Mouse (Mus musculus) frontal cortex, adult 2 months (tissue): ENCODE results near the gene Sept6. TPM values are rescaled to one million over a fixed set of nuclear protein-coding genes. Genes with fewer than 3 reads are reported as not detected.
"Not testable (repeated sequence)": the region's sequence is repeated elsewhere in the genome, so short reads cannot be mapped to it uniquely, and the experiment has no call there.

Experiments used
- DNase-seq, 2 experiments: peaks; one replicate each; pipeline ENCODE4 v3.0.0; 2022; ENCODE audit warnings: low spot score in 1 of 2; ENCODE audit errors: extremely low spot score in 1 of 2
- polyA plus RNA-seq: library from polyadenylated mRNA; depleted of rRNA; stranded (reverse); fragments of >200 nt; gene quantifications from 2 replicates; pipeline ENCODE4 v1.2.3, GENCODE M21; 2012

Sept6 gene
- polyA plus RNA-seq, 1 experiment, result 40.7 TPM

GRCm38 (mm10) chrX:36972951-36973471, 18.6 kb downstream of the Sept6 start:
- DNase-seq, result no peak

DNA sequence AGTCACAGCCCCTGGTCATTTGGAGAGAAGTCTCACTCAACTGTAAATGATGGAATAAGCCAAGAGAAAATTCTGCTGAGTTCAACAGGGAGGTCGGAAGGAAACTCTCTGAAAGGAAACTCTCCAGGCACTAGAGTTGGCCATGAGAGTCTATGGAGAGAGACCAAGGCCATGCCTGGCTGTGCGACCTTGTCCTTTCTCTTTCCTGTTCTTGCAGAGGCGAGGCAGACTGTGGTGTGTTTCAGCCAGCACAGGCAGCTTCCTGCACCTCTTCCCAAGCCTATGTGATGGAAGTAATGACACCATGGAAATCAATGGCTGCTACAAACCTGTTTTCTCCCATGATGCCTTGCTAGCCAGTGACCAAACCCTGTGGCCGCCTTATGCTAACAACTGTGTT, 20.4 kb downstream of the Sept6 start:
- no peak for DNase-seq

DNA sequence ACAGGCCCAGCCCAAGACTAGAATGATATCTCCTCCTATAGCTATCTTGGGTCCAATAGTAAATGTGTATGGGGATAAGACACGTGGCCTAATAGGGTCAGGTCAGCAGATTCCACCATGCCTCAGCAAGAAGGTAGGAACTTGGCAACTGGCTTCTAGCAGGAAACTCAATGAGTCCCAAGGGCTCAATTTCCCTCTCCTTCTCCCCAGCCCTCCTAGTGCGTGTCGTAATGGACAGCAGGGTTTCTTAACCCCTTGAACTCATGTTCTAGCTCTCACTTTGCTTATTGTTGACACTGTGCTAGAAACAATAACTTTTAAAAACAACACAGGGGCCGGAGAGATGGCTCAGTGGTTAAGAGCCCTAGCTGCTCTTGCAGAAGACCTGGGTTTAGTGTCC, 22.1 kb downstream of the Sept6 start:
- DNase-seq, result no peak

- DNase-seq, result no peak
These were observed 34.9 kb downstream of the Sept6 start for GRCm38 (mm10) chrX:36956674-36957073.

DNA sequence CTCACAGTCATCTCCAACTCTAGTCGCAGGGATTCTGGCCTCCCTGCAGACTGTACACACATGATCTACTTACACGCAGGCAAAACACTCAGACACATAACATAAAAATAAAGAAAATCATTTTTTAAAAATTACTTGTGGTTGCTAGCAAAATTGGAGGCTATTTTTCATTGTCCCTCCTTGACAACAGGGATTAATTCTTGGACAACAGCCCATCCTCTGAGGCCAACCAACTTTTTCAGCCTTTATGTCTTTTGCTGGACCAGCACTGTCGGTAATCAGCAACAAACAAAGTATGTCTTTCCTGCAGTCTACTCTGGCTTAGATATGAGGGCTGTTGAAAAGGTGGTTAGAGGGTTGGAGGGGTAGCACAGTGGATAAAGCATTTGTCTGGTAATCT, 50.5 kb downstream of the Sept6 start:
- DNase-seq, result no peak

DNA sequence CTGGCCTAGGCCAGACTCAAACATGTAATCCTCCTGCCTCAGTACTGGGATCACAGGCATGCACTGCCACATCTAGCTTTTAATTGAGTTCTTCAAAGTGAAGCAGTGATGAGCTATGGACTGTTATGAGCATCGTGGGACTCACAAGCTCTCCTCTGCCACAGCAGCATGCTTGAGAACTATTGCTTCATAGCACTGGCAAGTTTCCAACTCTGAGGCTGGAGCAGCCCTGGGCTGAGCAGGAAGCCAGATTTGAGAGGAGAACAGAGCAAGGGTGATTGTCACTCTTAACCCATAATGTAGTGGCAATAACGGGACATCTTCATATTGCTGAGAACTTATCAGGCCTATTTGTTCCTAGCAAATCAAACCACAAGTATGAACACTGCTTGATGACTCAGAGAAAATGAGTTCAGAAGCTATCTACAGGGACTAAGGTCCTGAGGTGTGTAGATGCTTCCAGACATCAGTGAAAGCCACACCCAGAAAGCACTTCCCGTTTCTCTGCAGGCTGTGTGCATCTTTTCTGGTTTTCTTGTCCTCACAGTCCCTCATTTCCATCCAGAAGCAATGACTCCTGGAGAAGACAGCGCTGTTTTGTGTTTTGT, 51.7 kb downstream of the Sept6 start:
- DNase-seq, result peak in 1 of 2 experiments; percentile 24

- peak; percentile 6 to 39 for DNase-seq
These were observed 56.1 kb downstream of the Sept6 start for GRCm38 (mm10) chrX:36935326-36935966.

DNA sequence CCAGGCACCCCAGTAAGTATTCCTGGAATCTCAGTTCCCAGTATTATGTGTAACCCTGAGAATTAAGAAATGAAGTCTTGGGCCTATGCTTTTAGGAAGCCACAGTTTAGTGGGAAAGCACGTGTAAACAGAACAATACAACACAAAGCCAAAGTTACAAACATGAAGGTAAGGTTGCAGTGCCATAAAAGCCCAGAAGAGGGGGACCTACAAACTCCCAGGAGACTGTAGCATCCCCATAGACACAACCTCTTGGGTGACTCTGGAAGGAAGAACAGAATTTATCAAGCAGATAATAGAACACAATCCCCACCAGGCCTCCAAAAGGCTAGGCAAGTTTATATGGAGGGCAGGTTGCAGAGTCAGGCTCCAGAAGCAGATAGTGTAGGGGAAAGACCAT, 61.0 kb downstream of the Sept6 start:
- peak in 1 of 2 experiments; percentile 43 for DNase-seq

DNA sequence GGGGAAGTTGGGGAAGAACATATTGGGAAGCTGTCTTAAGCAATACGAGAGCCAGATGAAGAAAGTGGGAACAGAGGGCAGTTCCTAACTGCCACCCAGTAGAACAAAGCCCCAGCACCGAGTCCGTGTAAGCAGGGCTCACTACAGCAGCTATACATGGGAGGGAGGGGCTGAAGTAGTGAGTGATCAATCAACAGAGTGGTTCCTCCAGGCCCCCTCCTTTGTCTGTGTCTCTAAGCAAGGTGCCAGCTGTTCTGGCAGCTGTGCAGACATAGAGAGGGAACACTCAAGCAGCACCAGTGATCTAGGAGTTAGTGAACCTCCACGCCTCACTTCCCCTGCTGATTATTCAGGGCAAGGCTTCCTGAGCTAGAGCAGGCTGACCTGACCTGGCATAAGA, 61.9 kb downstream of the Sept6 start:
- no peak for DNase-seq

- no peak for DNase-seq
These were observed 62.8 kb downstream of the Sept6 start for GRCm38 (mm10) chrX:36928791-36929190.

GRCm38 (mm10) chrX:36921346-36921745, 70.2 kb downstream of the Sept6 start:
- DNase-seq, result no peak

GRCm38 (mm10) chrX:36917749-36918148, 73.8 kb downstream of the Sept6 start:
- DNase-seq, result no peak

GRCm38 (mm10) chrX:36911343-36911742, 80.3 kb downstream of the Sept6 start:
- peak in 1 of 2 experiments; percentile 54 for DNase-seq

DNA sequence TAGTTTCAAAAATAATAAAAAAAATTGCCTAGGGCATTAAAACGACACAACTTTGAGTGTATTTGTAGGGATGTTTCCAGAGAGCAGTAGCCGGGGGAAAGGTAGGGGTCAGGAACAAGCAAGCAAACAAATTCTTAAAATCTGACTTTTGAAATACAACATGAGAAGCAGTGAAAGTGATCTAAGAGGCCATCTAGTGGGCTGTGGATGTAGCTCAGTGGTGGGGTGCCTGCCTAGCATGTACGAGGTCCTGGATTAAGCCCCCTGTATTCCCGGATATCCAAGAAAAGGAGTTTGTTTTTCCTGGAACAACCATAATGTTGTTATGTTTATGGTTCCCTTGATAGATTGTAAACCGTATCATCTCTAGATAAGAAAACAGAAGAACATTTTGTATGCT, 85.1 kb downstream of the Sept6 start:
- no peak for DNase-seq

DNA sequence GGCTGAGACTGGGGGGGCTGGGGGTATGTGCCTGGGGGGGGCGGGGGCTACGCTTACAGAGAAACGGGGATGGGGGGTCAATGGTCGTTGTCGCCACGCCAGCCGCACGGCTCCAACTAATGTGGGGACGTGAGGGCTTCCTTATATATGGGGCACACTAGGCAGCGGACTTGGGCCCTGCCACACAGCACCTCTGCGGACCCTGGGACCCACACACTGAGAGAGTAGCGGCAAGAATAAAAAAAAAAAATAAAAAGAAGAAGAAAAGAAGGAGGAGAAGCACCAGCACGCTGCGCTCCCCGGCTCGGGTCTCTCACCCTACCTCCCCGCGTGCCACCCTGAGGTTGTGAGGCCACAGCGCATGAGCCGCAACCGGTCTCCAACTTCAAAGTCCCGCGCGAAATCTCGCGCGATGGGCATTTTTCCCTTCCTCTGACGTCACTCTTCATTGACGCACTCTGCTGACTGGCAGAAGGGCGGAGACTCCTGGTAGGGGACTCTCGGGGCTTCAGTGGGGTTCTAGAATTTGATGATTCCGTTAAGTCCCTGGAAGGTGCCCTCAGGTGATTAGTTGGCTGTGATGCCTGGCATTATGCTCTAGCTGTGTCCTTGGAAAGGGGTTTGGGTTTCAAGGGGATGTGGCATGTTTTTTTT, 88.4 kb downstream of the Sept6 start:
- peak; percentile 90 to 95 for DNase-seq

DNA sequence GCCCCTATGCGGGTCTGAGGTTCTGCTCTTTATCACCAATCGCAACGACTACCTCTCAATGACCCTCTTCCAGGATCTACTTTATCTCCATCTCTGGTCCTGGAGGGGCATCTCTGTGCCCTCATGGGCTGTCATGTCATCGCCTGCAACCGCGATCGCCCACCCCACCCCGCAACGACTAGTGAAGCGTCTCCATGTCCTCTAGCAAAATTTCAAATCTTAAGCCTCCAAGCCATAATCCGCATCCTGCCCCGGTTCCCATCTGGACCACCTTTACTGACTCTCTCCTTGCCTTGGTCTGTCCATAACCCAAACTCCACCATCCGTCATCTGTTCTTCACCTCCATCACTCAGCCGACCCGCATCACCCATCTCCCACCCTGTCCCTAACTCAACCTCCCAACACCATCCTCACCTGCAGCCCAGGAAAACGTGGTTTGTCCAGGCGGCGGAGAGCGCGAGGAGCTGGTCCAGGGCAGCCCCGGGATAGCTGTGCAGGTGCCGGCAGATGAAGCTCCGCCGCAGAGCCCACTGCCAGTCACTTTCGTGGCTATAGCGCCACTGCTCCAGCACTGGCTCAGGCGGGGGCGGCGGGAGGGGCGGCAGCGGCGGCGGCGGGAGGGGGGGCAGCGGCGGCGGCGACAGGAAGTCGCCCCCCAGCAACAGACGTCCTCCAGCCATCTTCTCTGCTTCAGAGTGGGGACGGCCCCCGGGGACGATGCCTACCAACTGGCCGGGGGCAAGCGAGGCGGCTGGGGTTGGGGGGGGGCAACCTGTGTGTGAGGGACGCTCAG, 89.1 kb downstream of the Sept6 start, which contains the start of gene Nkrf:
Gene Nkrf, minus strand, starts transcription at position 579 of the 794 bp plus-strand sequence.
- peak in 1 of 2 experiments; percentile 52 for DNase-seq

GRCm38 (mm10) chrX:36901655-36902054, 89.9 kb downstream of the Sept6 start:
- no peak for DNase-seq

GRCm38 (mm10) chrX:36898931-36899330, 92.7 kb downstream of the Sept6 start:
- DNase-seq, result not testable (repeated sequence)

DNA sequence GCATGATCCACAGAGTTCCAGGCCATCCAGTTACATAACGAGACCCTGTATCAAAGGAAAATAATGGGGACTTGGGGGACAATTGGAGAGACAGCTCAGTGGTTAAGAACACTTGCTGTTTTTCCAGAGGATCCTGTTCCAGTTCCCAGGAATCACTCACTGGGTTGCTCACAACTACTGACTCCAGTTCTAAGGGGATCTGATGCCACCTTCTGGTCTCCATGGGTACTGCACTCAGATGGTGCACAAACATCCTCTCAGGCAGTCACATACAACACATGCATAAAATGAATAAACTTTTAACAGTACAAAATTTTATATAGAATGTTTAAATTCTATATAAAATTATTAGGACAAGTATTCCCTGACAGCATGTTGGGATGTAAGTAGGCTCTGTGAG, 106.9 kb downstream of the Sept6 start:
- DNase-seq, result no peak

- DNase-seq, result no peak
These were observed 116.9 kb downstream of the Sept6 start for GRCm38 (mm10) chrX:36874704-36875128.
